Mouse (Mus musculus) cerebellum, adult 2 months (tissue): Measurements from ENCODE around the gene Nek1.

Experiments used
- CTCF ChIP-seq: fragments of 200-500 bp; IDR thresholded peaks from 2 replicates; pipeline ENCODE4 v1.5.1; 2011; ENCODE audit warnings: low read depth, mild to moderate bottlenecking, control low read depth, low read length, moderate library complexity, borderline replicate concordance; ENCODE audit not compliant: insufficient read depth
- POLR2A ChIP-seq: fragments of 200-500 bp; IDR thresholded peaks from 2 replicates; pipeline ENCODE4 v1.6.1; 2011; ENCODE audit warnings: low read length, control low read depth, borderline replicate concordance; ENCODE audit not compliant: insufficient read depth

DNA sequence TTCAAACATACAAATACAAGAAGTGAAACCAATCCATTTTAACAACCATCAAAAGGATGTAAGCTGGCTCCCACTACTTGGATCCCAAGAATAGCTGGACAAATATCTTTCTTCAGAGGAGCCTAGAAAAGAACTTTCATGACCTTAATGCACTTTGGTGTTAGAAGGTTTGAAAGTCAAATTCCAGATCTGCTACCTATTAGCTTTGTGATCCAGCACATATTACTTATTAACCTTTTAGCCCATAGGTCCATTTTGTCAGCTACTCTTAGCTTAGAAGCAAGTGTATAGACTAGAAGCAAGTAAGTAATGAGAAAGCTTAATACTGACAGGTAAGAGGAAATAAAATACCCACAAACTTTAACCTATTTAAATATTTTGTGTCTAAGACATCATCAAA is 45.5 kb upstream of the Nek1 start:
- TF ChIP-seq CTCF (no peak), POLR2A (no peak)
